Mouse (Mus musculus) heart, postnatal 36 days (tissue): Measurements from ENCODE around the gene Sebox. TPM values are rescaled to one million over a fixed set of nuclear protein-coding genes. Genes with fewer than 3 reads are reported as not detected.
"Not testable (repeated sequence)": the region's sequence is repeated elsewhere in the genome, so short reads cannot be mapped to it uniquely, and the experiment has no call there.

Experiments
- DNase-seq, 2 experiments: peaks; one replicate each; pipeline ENCODE4 v3.0.0; 2021 to 2022
- intact Hi-C: fragments of 180-260 bp; cut with DNase I; formaldehyde crosslinking; loops from one replicate; pipeline ENCODE4 v1.15.1; 2025
- total RNA-seq, 2 experiments: library from RNA; stranded (reverse); gene quantifications; 2 replicates each; pipeline ENCODE4 v1.2.3; 2021

Sebox gene
- total RNA-seq, 2 experiments from 2014 or later, result not detected

- intact Hi-C loops, result loop anchor here (2.0 kb wide), 1 partner anchor 19 kb away; the partner anchor contains the start of genes Poldip2 and Tmem199
- not testable (repeated sequence) for DNase-seq
These were observed 28.3 kb downstream of the Sebox start for GRCm38 (mm10) chr11:78531515-78531914.

DNA sequence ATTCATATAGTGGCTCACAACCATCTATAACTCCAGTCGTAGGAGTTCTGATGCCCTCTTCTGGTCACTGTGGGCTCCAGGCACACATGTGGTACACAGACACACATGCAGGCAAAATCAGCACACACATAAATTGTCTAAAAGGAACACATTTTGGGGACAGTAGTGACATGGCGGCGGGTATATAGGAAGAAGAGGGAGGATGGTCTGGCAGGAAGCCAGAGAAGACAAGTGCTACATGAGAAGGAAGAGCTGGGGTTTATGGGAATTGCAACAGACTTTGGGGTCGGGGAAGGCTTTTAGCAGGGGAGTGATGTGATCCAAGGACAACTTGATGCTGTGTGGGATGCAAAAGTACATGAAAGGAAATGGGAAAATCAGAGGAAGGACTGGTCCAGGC is 31.3 kb downstream of the Sebox start:
- DNase-seq, result no peak
- intact Hi-C loops, result no loop called here

- DNase-seq, result peak; percentile 35 to 49
- intact Hi-C loops, result no loop called here
These were observed 32.3 kb downstream of the Sebox start for GRCm38 (mm10) chr11:78535376-78536079.

DNA sequence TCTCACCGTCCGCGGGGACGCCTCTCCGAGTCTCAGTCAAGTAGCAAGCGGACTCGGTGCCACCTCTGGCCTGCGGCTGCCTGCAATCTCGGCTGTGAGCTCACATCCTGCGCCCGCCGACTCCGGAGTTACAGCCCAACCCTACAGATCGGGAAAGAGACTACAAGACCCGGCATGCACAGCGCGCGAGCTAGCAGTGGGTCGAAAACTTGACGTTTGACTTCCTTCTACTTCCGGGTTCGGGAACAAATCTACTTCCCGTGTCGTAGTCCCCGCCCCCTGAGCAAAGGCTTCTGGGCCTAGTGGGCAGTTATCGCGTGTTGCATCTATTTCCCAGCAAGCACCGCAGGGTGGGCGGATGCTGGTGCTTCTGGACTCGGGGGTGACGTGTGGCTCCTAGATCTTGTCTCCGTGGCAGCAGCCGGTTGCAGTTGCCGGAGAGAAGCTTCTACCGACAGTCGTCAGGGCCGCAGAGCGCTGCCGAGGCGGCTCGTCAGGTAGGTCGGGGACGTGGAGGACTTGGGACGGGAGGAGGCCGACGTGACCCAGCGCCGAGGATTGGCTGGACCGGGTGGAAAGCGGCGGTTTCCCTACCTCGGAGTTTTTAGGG is 32.9 kb downstream of the Sebox start, which contains the start of the genes Tnfaip1 and Ift20:
Tnfaip1 (minus strand) TSS at position 253 of the 610 bp plus-strand sequence.
Ift20 (plus strand) TSS at position 282 of the 610 bp plus-strand sequence.
- peak; percentile 92 to 94 for DNase-seq
- intact Hi-C loops, result no loop called here

- no peak for DNase-seq
- intact Hi-C loops, result no loop called here
These were observed 33.4 kb downstream of the Sebox start for GRCm38 (mm10) chr11:78536690-78537084.

- DNase-seq, result no peak
- intact Hi-C loops, result no loop called here
These were observed 37.1 kb downstream of the Sebox start for GRCm38 (mm10) chr11:78540358-78540757.

DNA sequence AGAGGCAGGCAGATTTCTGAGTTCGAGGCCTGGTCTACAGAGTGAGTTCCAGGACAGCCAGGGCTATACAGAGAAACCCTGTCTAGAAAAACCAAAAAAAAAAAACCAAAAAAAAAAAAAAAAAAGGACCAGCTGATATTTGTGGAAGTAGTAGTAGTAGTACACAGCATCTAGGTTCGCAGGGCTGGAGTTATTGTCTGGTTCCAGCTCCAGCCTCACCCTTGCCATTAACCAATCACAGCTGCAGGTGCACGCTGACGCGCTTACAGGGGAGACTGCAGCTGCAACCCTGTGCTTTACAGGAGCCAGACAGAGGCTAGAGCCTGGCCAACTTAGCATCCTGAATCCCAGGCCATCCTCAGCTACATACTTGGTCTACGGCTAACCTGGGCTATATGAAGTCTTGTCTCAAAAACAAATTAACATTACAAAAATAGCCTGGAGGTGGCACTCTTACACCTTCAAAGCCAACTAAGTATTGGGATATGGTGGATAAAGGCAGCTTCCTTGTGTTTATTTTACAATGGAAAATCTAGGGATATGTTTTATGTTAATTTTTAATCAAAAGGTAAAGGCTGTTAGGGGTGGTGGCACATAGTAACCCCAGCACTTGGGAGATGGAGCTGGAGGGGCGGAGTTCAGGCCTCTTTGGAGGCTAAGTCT is 41.3 kb downstream of the Sebox start:
- DNase-seq, result no peak
- intact Hi-C loops, result no loop called here

DNA sequence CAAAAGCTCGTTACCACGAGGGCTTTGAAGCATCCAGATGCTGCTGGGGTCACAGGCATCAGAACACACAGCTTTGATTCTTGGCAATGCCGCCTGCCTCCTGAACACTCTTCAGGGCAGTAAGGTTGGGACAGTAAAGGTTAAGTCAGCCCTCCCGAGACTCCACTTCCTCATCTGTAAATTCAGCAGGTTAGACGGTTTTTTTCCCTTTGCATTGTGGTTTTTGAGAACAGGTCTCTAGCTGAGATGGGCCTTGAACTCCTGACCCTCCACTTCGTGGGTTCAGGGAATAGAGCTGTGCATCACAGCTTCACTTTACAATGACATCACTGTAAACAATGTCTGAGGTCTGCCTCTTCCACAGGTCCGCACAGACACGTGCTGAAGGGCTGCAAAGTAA is 41.9 kb downstream of the Sebox start:
- DNase-seq, result no peak
- intact Hi-C loops, result no loop called here

DNA sequence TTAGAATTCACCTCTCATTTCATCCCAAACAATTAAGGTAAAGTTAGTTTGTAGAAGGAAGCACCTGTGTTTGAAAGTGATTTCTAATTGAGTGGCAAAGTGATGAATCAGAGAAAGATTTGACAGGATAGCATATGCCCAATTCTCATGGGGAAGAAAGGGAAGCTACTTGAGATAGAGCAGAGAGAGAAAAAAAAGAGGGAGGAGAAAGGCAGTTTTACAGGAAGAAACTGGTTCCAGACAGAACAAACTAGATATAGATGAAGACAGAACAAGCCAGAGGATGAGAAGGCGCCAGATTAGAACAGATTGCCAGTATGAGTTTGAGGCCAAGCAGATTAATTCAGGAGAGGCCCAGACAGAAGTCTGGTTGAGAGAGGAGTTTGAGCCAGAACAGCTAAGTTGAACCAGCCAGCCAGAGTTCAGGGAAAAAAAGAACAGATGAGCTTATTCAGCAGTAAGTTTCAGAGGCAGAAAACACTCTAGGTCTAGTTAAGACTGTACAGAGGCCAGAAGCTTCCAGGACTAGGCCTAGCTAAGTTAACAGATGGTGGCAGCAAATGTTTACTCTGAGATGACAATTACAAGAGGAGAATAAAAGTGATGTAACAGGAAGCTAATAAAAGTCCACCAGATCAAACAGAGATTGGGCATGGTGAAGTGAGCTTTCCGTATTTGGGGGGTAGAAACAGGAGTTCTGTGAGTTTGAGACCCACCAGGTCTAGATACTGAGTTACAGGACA is 44.6 kb downstream of the Sebox start:
- DNase-seq, result no peak
- intact Hi-C loops, result no loop called here

- no peak for DNase-seq
- intact Hi-C loops, result no loop called here
These were observed 46.3 kb downstream of the Sebox start for GRCm38 (mm10) chr11:78549491-78549987.

DNA sequence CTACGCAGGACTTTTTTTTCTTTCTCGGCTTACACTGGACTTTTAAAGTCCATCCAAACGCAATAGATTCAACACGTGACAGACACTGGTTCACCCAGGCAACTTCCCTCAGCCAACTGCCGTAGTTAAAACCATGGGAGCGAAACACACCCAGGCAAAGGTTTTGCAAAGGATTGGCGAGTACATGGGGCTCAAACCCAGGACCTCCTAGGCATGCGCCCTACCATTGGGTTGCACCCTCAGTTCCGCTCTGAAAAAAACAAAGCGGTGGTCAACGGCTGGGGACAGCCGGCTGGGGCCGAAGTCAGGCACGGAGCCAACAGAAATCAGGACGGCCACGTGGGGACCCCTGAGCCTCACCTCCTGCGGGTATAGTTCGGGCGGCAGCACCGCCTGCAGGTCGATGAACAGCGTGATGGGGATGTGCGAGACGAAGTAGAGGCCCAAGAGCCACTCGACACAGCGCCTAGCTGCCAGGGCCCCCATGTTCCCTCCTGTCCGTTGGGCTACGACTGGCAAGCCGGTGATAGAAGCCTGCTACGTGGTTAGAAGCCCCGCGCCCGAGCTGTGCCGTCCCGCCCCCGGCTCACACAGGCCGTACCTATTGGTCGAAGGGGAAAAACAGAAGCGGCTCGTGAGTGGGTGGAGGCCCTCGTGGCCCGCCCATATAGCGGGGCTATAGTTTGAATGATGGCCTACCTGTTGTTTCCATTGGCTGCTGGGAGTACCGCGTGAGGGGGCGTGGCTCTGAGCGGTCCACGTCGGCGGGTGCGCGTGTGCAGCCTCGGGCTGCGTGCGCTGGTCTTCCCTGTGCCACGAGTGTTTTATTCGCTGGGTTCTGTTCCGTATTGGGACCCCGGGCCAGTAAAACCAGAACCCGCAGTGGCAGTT is 47.2 kb downstream of the Sebox start, which contains the start of gene Tmem97:
Tmem97 (minus strand) TSS at position 610 of the 891 bp plus-strand sequence.
- intact Hi-C loops, result loop anchor here (10.0 kb wide), 1 partner anchor 404 kb away; no protein-coding TSS in a partner anchor
- DNase-seq, result peak; percentile 90 to 91

GRCm38 (mm10) chr11:78551059-78551398 is 47.8 kb downstream of the Sebox start:
- DNase-seq, result no peak
- intact Hi-C loops, result loop anchor here (10.0 kb wide), 1 partner anchor 404 kb away; no protein-coding TSS in a partner anchor

Other genes with a start within 250 kb of the Sebox start
- 100 to 1,000 TPM; 187 to 210 TPM for gene 2610507B11Rik, start 241.7 kb upstream of the Sebox start, total RNA-seq
- under 1 TPM; 0.50 to 0.62 TPM for gene BC030499, start 212.6 kb upstream of the Sebox start, total RNA-seq
- gene Spag5, start 201.9 kb upstream of the Sebox start, total RNA-seq, result under 1 TPM; 0.54 to 0.58 TPM
- gene Aldoc, start 180.5 kb upstream of the Sebox start, total RNA-seq, result 1 to 10 TPM in 1 of 2 experiments, under 1 TPM in 1; 0.68 to 1.6 TPM
- 10 to 100 TPM; 22.7 to 24.1 TPM for gene Pigs, start 175.0 kb upstream of the Sebox start, total RNA-seq
- gene Unc119, start 160.0 kb upstream of the Sebox start, total RNA-seq, result 1 to 10 TPM; 5.3 to 6.2 TPM
- not detected for gene Foxn1, start 116.9 kb upstream of the Sebox start, total RNA-seq
- gene Slc13a2, start 81.2 kb upstream of the Sebox start, total RNA-seq, result not detected
- gene Slc46a1, start 37.8 kb upstream of the Sebox start, total RNA-seq, result 1 to 10 TPM; 1.6 to 1.8 TPM
- gene Sarm1, start 5.7 kb upstream of the Sebox start, total RNA-seq, result under 1 TPM; 0.46 to 0.50 TPM
- gene Vtn, start 4.4 kb upstream of the Sebox start, total RNA-seq, result 10 to 100 TPM; 20.9 to 22.9 TPM
- gene Tmem199, start 8.7 kb downstream of the Sebox start, total RNA-seq, result 10 to 100 TPM in 1 of 2 experiments, 1 to 10 TPM in 1; 9.4 to 10.3 TPM
- 100 to 1,000 TPM; 151 to 156 TPM for gene Poldip2, start 8.7 kb downstream of the Sebox start, total RNA-seq
- gene Tnfaip1, start 32.9 kb downstream of the Sebox start, total RNA-seq, result 10 to 100 TPM; 38.4 to 42.1 TPM
- 10 to 100 TPM; 39.1 to 42.9 TPM for gene Ift20, start 32.9 kb downstream of the Sebox start, total RNA-seq
- 1 to 10 TPM; 4.8 to 5.1 TPM for gene Tmem97, start 47.3 kb downstream of the Sebox start, total RNA-seq
- gene Nlk, start 193.9 kb downstream of the Sebox start, total RNA-seq, result 10 to 100 TPM; 11.4 to 11.9 TPM
- gene Ccnq, start 248.3 kb downstream of the Sebox start, total RNA-seq, result 10 to 100 TPM; 13.9 to 15.7 TPM